Mouse (Mus musculus) intestine, postnatal 0 days (tissue): ENCODE measurements around the gene Uba52. TPM values are rescaled to one million over a fixed set of nuclear protein-coding genes. Genes with fewer than 3 reads are reported as not detected.
"Not testable (repeated sequence)": the region's sequence is repeated elsewhere in the genome, so short reads cannot be mapped to it uniquely, and the experiment has no call there.

Experiments used
- ATAC-seq: fragments of 200-750 bp; cut with Nextera tagmentation; 2 replicates; pipeline ENCODE4 v1.8.0; 2017; ENCODE audit warnings: mild to moderate bottlenecking, moderate TSS enrichment, moderate library complexity
- H3K27ac ChIP-seq: fragments of 300-500 bp; sonication (generic); 2 replicates; pipeline ENCODE4 v1.5.1; 2014; ENCODE audit warnings: mild to moderate bottlenecking, low read depth, low read length, moderate library complexity
- H3K27me3 ChIP-seq: fragments of 300-500 bp; sonication (generic); replicated peaks from 2 replicates; pipeline ENCODE4 v1.6.1; 2014; ENCODE audit warnings: low read length, mixed read lengths; ENCODE audit not compliant: control insufficient read depth, insufficient read depth
- H3K36me3 ChIP-seq: fragments of 300-500 bp; sonication (generic); 2 replicates; pipeline ENCODE4 v1.6.1; 2014; ENCODE audit warnings: mild to moderate bottlenecking, moderate library complexity; ENCODE audit not compliant: control insufficient read depth, insufficient read depth
- H3K4me1 ChIP-seq: fragments of 300-500 bp; sonication (generic); replicated peaks from 2 replicates; pipeline ENCODE4 v1.6.1; 2014; ENCODE audit warnings: antibody characterized with exemption, low read length, mixed read lengths; ENCODE audit not compliant: control insufficient read depth, insufficient read depth
- H3K4me2 ChIP-seq: fragments of 300-500 bp; sonication (generic); replicated peaks from 2 replicates; pipeline ENCODE4 v1.6.1; 2014; ENCODE audit warnings: low read depth, mild to moderate bottlenecking, moderate library complexity
- H3K4me3 ChIP-seq: fragments of 300-500 bp; sonication (generic); 2 replicates; pipeline ENCODE4 v1.5.1; 2014; ENCODE audit warnings: low read depth, low read length
- H3K9ac ChIP-seq: fragments of 300-500 bp; sonication (generic); 2 replicates; pipeline ENCODE4 v1.6.1; 2014; ENCODE audit warnings: mild to moderate bottlenecking, low read depth, low read length
- H3K9me3 ChIP-seq: fragments of 300-500 bp; sonication (generic); 2 replicates; pipeline ENCODE4 v1.6.1; 2016; ENCODE audit warnings: mixed run types; ENCODE audit not compliant: control insufficient read depth
- CTCF ChIP-seq: sonication (generic); IDR thresholded peaks from 2 replicates; pipeline ENCODE4 v1.5.1; 2016; ENCODE audit warnings: low read depth, mild to moderate bottlenecking, control low read depth, antibody characterized with exemption, moderate library complexity
- WGBS: fragments of 180-500 bp; shearing (Covaris S2); extraction: QIAGEN DNeasy Blood & Tissue Kit; methylation state at CpG from one replicate; pipeline ENCODE4 v1.1.7; 2014; 5-methylcytosine and 5-hydroxymethylcytosine counted together
- polyA plus RNA-seq: library from polyadenylated mRNA; unstranded; fragments of >200 nt; fragmentation: Nextera tagmentation; extraction: Ambion mirVana; gene quantifications from 2 replicates; pipeline ENCODE4 v1.2.1, GENCODE M21; 2015

Gene Uba52
- polyA plus RNA-seq, 1 experiment from 2014 or later, result 863 TPM

- no peak for ATAC-seq
- 83% methylated on average over 6 of the region's 6 CpGs for WGBS
- Histone ChIP-seq H3K4me2 (no peak overlapping the region), H3K4me3 (no peak overlapping the region), H3K9ac (no peak overlapping the region), H3K27ac (no peak overlapping the region), H3K9me3 (no peaks in the 10 kb centered on the region), H3K36me3 (peaks cover 37% of the 10 kb centered on the region; the same call in 1 of the 2 replicates), H3K4me1 (0 out of 2 replicates have a peak, but pooled peaks cover 6% of the 10 kb centered on the region), H3K27me3 (no peaks in the 10 kb centered on the region)
- TF ChIP-seq CTCF, result no peak
Observed at GRCm38 (mm10) chr8:70519043-70519442, 8.4 kb upstream of the Uba52 start.

- H3K9ac ChIP-seq, result no peak overlapping the region
- H3K36me3 ChIP-seq, result peaks cover 46% of the 10 kb centered on the region; the same call in 1 of the 2 replicates
- no peak overlapping the region for H3K4me3 ChIP-seq
- 77% methylated on average over 10 of the region's 10 CpGs for WGBS
- H3K27ac ChIP-seq, result no peak overlapping the region
- no peaks in the 10 kb centered on the region for H3K9me3 ChIP-seq
- no peaks in the 10 kb centered on the region for H3K27me3 ChIP-seq
- TF ChIP-seq CTCF, result no peak
- no peak for ATAC-seq
- H3K4me1 ChIP-seq, result no peaks in the 10 kb centered on the region
- H3K4me2 ChIP-seq, result no peak overlapping the region
Observed at GRCm38 (mm10) chr8:70517940-70518643, 7.5 kb upstream of the Uba52 start.

- WGBS, result 62% methylated on average over 2 of the region's 2 CpGs
- TF ChIP-seq CTCF, result no peak
- Histone ChIP-seq H3K9me3 (no peaks in the 10 kb centered on the region), H3K4me3 (no peak overlapping the region), H3K4me1 (no peaks in the 10 kb centered on the region; the same call in 1 of the 2 replicates), H3K36me3 (peaks cover 34% of the 10 kb centered on the region; the same call in 1 of the 2 replicates), H3K4me2 (no peak overlapping the region), H3K27ac (no peak overlapping the region), H3K27me3 (no peaks in the 10 kb centered on the region), H3K9ac (no peak overlapping the region)
- ATAC-seq, result no peak
Observed at GRCm38 (mm10) chr8:70513441-70513840, 2.8 kb upstream of the Uba52 start.

DNA sequence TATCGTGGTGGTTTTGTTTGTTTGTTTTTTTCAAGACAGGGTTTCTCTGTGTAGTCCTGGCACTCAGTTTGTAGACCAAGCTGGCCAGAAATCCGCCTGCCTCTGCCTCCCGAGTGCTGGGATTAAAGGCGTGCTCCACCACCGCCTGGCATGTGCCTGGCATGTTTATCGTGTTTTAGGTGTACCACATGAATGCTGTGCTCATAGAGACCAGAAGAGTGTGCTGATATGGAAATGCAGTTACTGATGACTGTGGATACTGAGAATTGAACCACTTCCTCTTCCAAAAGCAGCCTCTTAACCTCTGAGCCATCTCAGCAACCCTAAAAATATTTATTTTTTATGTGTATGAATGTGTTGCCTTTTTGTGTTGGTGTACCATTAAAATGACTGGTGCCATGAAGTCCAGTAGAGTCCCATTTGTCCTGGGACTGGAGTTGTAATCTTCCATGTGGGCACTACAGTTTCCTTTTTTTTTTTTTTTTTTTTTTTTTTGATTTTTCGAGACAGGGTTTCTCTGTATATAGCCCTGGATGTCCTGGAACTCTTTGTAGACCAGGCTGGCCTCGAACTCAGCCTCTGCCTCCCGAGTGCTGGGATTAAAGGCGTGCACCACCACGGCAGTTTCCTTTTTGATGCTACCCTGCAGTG, 1.8 kb upstream of the Uba52 start:
- Histone ChIP-seq H3K4me3 (no peak overlapping the region), H3K9me3 (no peaks in the 10 kb centered on the region), H3K36me3 (peaks cover 34% of the 10 kb centered on the region; the same call in 1 of the 2 replicates), H3K9ac (no peak overlapping the region), H3K4me2 (no peak overlapping the region), H3K4me1 (no peaks in the 10 kb centered on the region; the same call in 1 of the 2 replicates), H3K27ac (no peak overlapping the region), H3K27me3 (no peaks in the 10 kb centered on the region)
- 90% methylated on average over 11 of the region's 11 CpGs for WGBS
- no peak for TF ChIP-seq CTCF
- ATAC-seq, result no peak

- H3K4me2 ChIP-seq, result no peak overlapping the region
- no peaks in the 10 kb centered on the region; the same call in 1 of the 2 replicates for H3K4me1 ChIP-seq
Observed at GRCm38 (mm10) chr8:70511770-70512169, 1.2 kb upstream of the Uba52 start.

GRCm38 (mm10) chr8:70511174-70511573, 573 bp upstream of the Uba52 start:
- not testable (repeated sequence) for H3K9ac ChIP-seq, H3K4me1 ChIP-seq, H3K27me3 ChIP-seq, H3K9me3 ChIP-seq, ATAC-seq
- peak overlapping the region; percentile 86 for H3K4me3 ChIP-seq
- H3K36me3 ChIP-seq, result peaks cover 39% of the 10 kb centered on the region; the same call in 1 of the 2 replicates
- peak overlapping the region; percentile 92; the same call in 1 of the 2 replicates for H3K27ac ChIP-seq
- H3K4me2 ChIP-seq, result peak overlapping the region; percentile 84
- 64% methylated on average over 6 of the region's 6 CpGs for WGBS

More at GRCm38 (mm10) chr8:70511770-70512169, 1.2 kb upstream of the Uba52 start:
- no peak overlapping the region for H3K4me3 ChIP-seq
- no peak for ATAC-seq
- TF ChIP-seq CTCF, result no peak
- H3K36me3 ChIP-seq, result peaks cover 41% of the 10 kb centered on the region; the same call in 1 of the 2 replicates
- H3K9me3 ChIP-seq, result no peaks in the 10 kb centered on the region
- no peaks in the 10 kb centered on the region for H3K27me3 ChIP-seq
- 89% methylated on average over 2 of the region's 2 CpGs for WGBS
- no peak overlapping the region for H3K9ac ChIP-seq
- no peak overlapping the region for H3K27ac ChIP-seq
